Mouse (Mus musculus) gastrocnemius, adult 18-20 months (tissue): ENCODE data around the gene Bri3. TPM values are rescaled to one million over a fixed set of nuclear protein-coding genes. Genes with fewer than 3 reads are reported as not detected.
A peak's percentile ranks its signal among the peaks of the same experiment; 100 is the strongest.

Experiments used
- DNase-seq: peaks from one replicate; pipeline ENCODE4 v3.0.0; 2021; ENCODE audit warnings: low spot score
- total RNA-seq, 2 experiments: library from RNA; stranded (reverse); gene quantifications; 2 replicates each; pipeline ENCODE4 v1.2.3; 2021

The Bri3 gene
- total RNA-seq, 2 experiments from 2014 or later, result 39.4 to 45.3 TPM

- DNase-seq, result no peak
Observed at GRCm38 (mm10) chr5:144260464-144260863, 16.2 kb downstream of the Bri3 start.

GRCm38 (mm10) chr5:144261309-144261708 is 17.1 kb downstream of the Bri3 start:
- no peak for DNase-seq

- no peak for DNase-seq
Observed at GRCm38 (mm10) chr5:144261829-144262228, 17.6 kb downstream of the Bri3 start.

GRCm38 (mm10) chr5:144263082-144263481 is 18.8 kb downstream of the Bri3 start:
- no peak for DNase-seq

- no peak for DNase-seq
Observed at GRCm38 (mm10) chr5:144263496-144263895, 19.3 kb downstream of the Bri3 start.

GRCm38 (mm10) chr5:144267535-144268241 is 23.5 kb downstream of the Bri3 start:
- peak; percentile 69 for DNase-seq

GRCm38 (mm10) chr5:144269926-144270325 is 25.7 kb downstream of the Bri3 start:
- no peak for DNase-seq

- DNase-seq, result no peak
Observed at GRCm38 (mm10) chr5:144270420-144270819, 26.2 kb downstream of the Bri3 start.

GRCm38 (mm10) chr5:144271118-144271517 is 26.9 kb downstream of the Bri3 start:
- no peak for DNase-seq

GRCm38 (mm10) chr5:144271772-144272171 is 27.5 kb downstream of the Bri3 start:
- DNase-seq, result no peak

- peak; percentile 13 for DNase-seq
Observed at GRCm38 (mm10) chr5:144274904-144275303, 30.7 kb downstream of the Bri3 start.

- no peak for DNase-seq
Observed at GRCm38 (mm10) chr5:144276898-144277630, 32.8 kb downstream of the Bri3 start.

GRCm38 (mm10) chr5:144278374-144278960 is 34.2 kb downstream of the Bri3 start:
- DNase-seq, result no peak

- no peak for DNase-seq
Observed at GRCm38 (mm10) chr5:144279081-144279541, 34.9 kb downstream of the Bri3 start.

GRCm38 (mm10) chr5:144279926-144280325 is 35.7 kb downstream of the Bri3 start:
- DNase-seq, result no peak

- no peak for DNase-seq
Observed at GRCm38 (mm10) chr5:144282470-144283260, 38.4 kb downstream of the Bri3 start.

GRCm38 (mm10) chr5:144283551-144284031 is 39.4 kb downstream of the Bri3 start:
- DNase-seq, result peak; percentile 31

- DNase-seq, result no peak
Observed at GRCm38 (mm10) chr5:144284599-144284998, 40.4 kb downstream of the Bri3 start.

GRCm38 (mm10) chr5:144286591-144287266 is 42.5 kb downstream of the Bri3 start:
- no peak for DNase-seq

GRCm38 (mm10) chr5:144287267-144287820 is 43.1 kb downstream of the Bri3 start:
- DNase-seq, result peak; percentile 12
